Mouse (Mus musculus) layer of hippocampus, adult 8-10 months (tissue): ENCODE measurements at regions not wholly inside any gene's neighbourhood (a gene's known extent, or its start where the extent isn't known, plus 50 kb on each side); places are given as distances from the start of the nearest gene placed in this dataset.
A peak's percentile ranks its signal among the peaks of the same experiment; 100 is the strongest.
"Not testable (repeated sequence)": the region's sequence is repeated elsewhere in the genome, so short reads cannot be mapped to it uniquely, and the experiment has no call there.

Experiments
- DNase-seq, 2 experiments: peaks; one replicate each; pipeline ENCODE4 v3.0.0; 2022; ENCODE audit warnings: low spot score in 2 of 2

- not testable (repeated sequence) for DNase-seq
These were observed 95.9 kb upstream of the Ipo5 start for GRCm38 (mm10) chr14:120815126-120815525.

- no peak for DNase-seq
These were observed 94.5 kb upstream of the Ipo5 start for GRCm38 (mm10) chr14:120816529-120816928.

GRCm38 (mm10) chr14:120826187-120826586 lies 84.8 kb upstream of the Ipo5 start:
- DNase-seq: no peak

- not testable (repeated sequence) for DNase-seq
These were observed 80.6 kb upstream of the Ipo5 start for GRCm38 (mm10) chr14:120830389-120830835.

GRCm38 (mm10) chr14:120831397-120831796 lies 79.6 kb upstream of the Ipo5 start:
- no peak for DNase-seq

- DNase-seq: peak; percentile 87 to 96
These were observed 79.0 kb upstream of the Ipo5 start for GRCm38 (mm10) chr14:120831847-120832613.

- DNase-seq: no peak
These were observed 76.2 kb upstream of the Ipo5 start for GRCm38 (mm10) chr14:120834821-120835220.

- no peak for DNase-seq
These were observed 75.3 kb upstream of the Ipo5 start for GRCm38 (mm10) chr14:120835758-120836157.

GRCm38 (mm10) chr14:120836535-120837316 lies 74.3 kb upstream of the Ipo5 start:
- no peak for DNase-seq

- no peak for DNase-seq
These were observed 70.1 kb upstream of the Ipo5 start for GRCm38 (mm10) chr14:120840900-120841299.

GRCm38 (mm10) chr14:120841311-120841710 lies 69.7 kb upstream of the Ipo5 start:
- DNase-seq: no peak

- no peak for DNase-seq
These were observed 65.9 kb upstream of the Ipo5 start for GRCm38 (mm10) chr14:120845172-120845571.

- DNase-seq: no peak
These were observed 64.8 kb upstream of the Ipo5 start for GRCm38 (mm10) chr14:120846073-120846850.

GRCm38 (mm10) chr14:120847006-120847405 lies 64.0 kb upstream of the Ipo5 start:
- DNase-seq: no peak

GRCm38 (mm10) chr14:120848083-120848951 lies 62.7 kb upstream of the Ipo5 start:
- DNase-seq: no peak

- DNase-seq: no peak
These were observed 61.9 kb upstream of the Ipo5 start for GRCm38 (mm10) chr14:120849159-120849558.

GRCm38 (mm10) chr14:120853643-120854042 lies 57.4 kb upstream of the Ipo5 start:
- no peak for DNase-seq

- no peak for DNase-seq
These were observed 56.5 kb upstream of the Ipo5 start for GRCm38 (mm10) chr14:120854559-120854958.

GRCm38 (mm10) chr14:120855181-120855580 lies 55.8 kb upstream of the Ipo5 start:
- peak; percentile 59 to 65 for DNase-seq
